In genomic region chr12:31905696-31906551, GRCm38 (mm10) we compare ENCODE assay signal across 9 mouse cellular contexts. TPM values are rescaled to one million over a fixed set of nuclear protein-coding genes. Genes with fewer than 3 reads are reported as not detected.
DNase-seq lines count a peak whose midpoint lies in the region; ATAC-seq lines count a peak whose summit lies in the region.
"Had no signal": no experiment of that assay in that cellular context is flagged by ENCODE, and none has a peak within 500 bp of the region (broad histone marks: within the 10 kb centered on the region; RNA-seq: fewer than 3 reads in every experiment).

No protein-coding gene starts in this region.

- no peak overlapping the region for H3K9ac ChIP-seq in hindbrain, embryonic 11.5 days (ENCODE audit: low read depth, low read length)
- peak overlapping the region; percentile 30; the same call in 1 of the 2 replicates for H3K9ac ChIP-seq in midbrain, embryonic 16.5 days (ENCODE audit: low read depth, low read length)

- no peaks in the 10 kb centered on the region for H3K9me3 ChIP-seq in hindbrain, embryonic 11.5 days (ENCODE audit: control insufficient read depth, low read length)
- no peaks in the 10 kb centered on the region for H3K9me3 ChIP-seq in midbrain, embryonic 16.5 days (replicated peaks; ENCODE audit: control insufficient read depth, low read length, poor library complexity, severe bottlenecking)

- H3K27ac ChIP-seq in hindbrain, embryonic 11.5 days (ENCODE audit: low read depth, low read length): peak overlapping the region; percentile 73
- H3K27ac ChIP-seq in midbrain, embryonic 16.5 days (ENCODE audit: low read length): peak overlapping the region; percentile 76

- peak; percentile 74 for ATAC-seq in hindbrain, embryonic 11.5 days (ENCODE audit: low FRiP score)
- peak; percentile 97 for ATAC-seq in midbrain, embryonic 16.5 days

- H3K27me3 ChIP-seq in hindbrain, embryonic 11.5 days (ENCODE audit: control insufficient read depth, insufficient read depth, low read length): no peaks in the 10 kb centered on the region
- H3K27me3 ChIP-seq in midbrain, embryonic 16.5 days (ENCODE audit: control insufficient read depth, insufficient read depth, low read depth, low read length): no peaks in the 10 kb centered on the region

- no peak overlapping the region for H3K4me2 ChIP-seq in hindbrain, embryonic 11.5 days (replicated peaks; ENCODE audit: low read depth, low read length)
- H3K4me2 ChIP-seq in midbrain, embryonic 16.5 days (ENCODE audit: low read length): peak overlapping the region; percentile 12; the same call in 1 of the 2 replicates

- no peaks in the 10 kb centered on the region for H3K36me3 ChIP-seq in hindbrain, embryonic 11.5 days (ENCODE audit: control insufficient read depth, insufficient read depth, low read length)
- no peaks in the 10 kb centered on the region for H3K36me3 ChIP-seq in midbrain, embryonic 16.5 days (ENCODE audit: control insufficient read depth, insufficient read depth, low read length)

- no peak overlapping the region for H3K4me3 ChIP-seq in hindbrain, embryonic 11.5 days (ENCODE audit: low read depth, low read length)
- H3K4me3 ChIP-seq in midbrain, embryonic 16.5 days (ENCODE audit: low read depth, low read length): no peak overlapping the region

- WGBS in hindbrain, embryonic 11.5 days: 48% methylated on average over 6 of the region's 6 CpGs
- 18% methylated on average over 6 of the region's 6 CpGs for WGBS in midbrain, embryonic 16.5 days

- DNase-seq in layer of hippocampus, adult 9-11 months: peak; percentile 44
- no peak for DNase-seq in layer of hippocampus, adult 18-20 months (ENCODE audit: low spot score in 2 of 2)
- DNase-seq in cerebellum, adult 9-11 months: peak; percentile 71
- DNase-seq in hindbrain, embryonic 11.5 days (ENCODE audit: low spot score): peak; percentile 30
- no peak for DNase-seq in thymus, adult 18-20 months
- no peak for DNase-seq in MN1 (ENCODE audit: low spot score)
- DNase-seq in thymus, postnatal 0 days (ENCODE audit: low spot score): no peak
- DNase-seq: spleen, adult 18-20 months had no signal

- 0 out of 2 replicates have a peak, but pooled peaks cover 3% of the 10 kb centered on the region for H3K4me1 ChIP-seq in hindbrain, embryonic 11.5 days (replicated peaks; ENCODE audit: control insufficient read depth, insufficient read depth, low read length)
- H3K4me1 ChIP-seq in midbrain, embryonic 16.5 days (ENCODE audit: control insufficient read depth, insufficient read depth, low read length): peaks cover 21% of the 10 kb centered on the region

RNA-seq across cellular contexts. Expression of gene Hbp1, which starts 44.4 kb away (rescaled TPM):
- total RNA-seq in layer of hippocampus, adult 18-20 months (2021): 10 to 100 TPM; 25.6 to 25.8 TPM
- 102 and 104 TPM in 2 replicates for polyA plus RNA-seq in hindbrain, embryonic 11.5 days (2014; fragmentation: Nextera tagmentation; extraction: Ambion mirVana)
- polyA plus RNA-seq in midbrain, embryonic 16.5 days (2015; fragmentation: Nextera tagmentation; extraction: Ambion mirVana): 39.8 and 43.2 TPM in 2 replicates
- polyA plus RNA-seq in thymus, postnatal 0 days (2015; fragmentation: Nextera tagmentation; extraction: Ambion mirVana): 83.5 and 91.0 TPM in 2 replicates

Comparison
In these comparisons a context has a peak if more than half of its experiments do, and no peak if none do; other contexts are left out.
1. DNase-seq: peak in layer of hippocampus, adult 9-11 months (single experiment), cerebellum, adult 9-11 months (single experiment) and hindbrain, embryonic 11.5 days (single experiment); none in layer of hippocampus, adult 18-20 months (0 of 2), thymus, adult 18-20 months (0 of 2), MN1 (single experiment) and thymus, postnatal 0 days (single experiment).